Mouse (Mus musculus) spleen, adult 2 months (tissue): Measurements from ENCODE around the gene Nabp1.

Experiments
- CTCF ChIP-seq: fragments of 200-500 bp; IDR thresholded peaks from 2 replicates; pipeline ENCODE4 v1.5.1; 2011; ENCODE audit warnings: mild to moderate bottlenecking, inconsistent platforms; ENCODE audit not compliant: insufficient read depth, insufficient read length, insufficient replicate concordance; ENCODE audit errors: extremely low read depth
- POLR2A ChIP-seq: fragments of 200-500 bp; IDR thresholded peaks from 2 replicates; pipeline ENCODE4 v1.6.1; 2011; ENCODE audit warnings: low read depth, low read length, inconsistent platforms

DNA sequence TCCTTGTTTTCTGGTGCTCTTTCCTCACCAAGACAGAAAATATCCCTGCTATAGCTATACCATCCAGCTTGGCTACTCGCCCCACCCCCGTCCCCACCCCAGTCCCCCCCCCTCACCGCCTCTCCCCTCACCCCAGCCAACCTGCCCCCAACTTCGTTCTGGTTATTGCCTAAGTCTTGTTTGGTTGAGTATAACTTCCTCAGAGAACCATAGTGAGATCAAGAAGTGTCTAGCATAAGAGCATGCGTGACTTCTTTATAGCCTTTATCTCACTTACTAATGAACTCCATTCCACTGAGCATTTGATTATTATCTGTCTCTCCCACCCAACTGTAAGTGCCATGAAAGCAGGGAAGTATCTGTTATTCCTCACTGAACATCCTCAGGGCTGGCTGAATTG is 24.1 kb upstream of the Nabp1 start:
- TF ChIP-seq POLR2A (no peak), CTCF (no peak)
